Mouse (Mus musculus) embryonic facial prominence, embryonic 11.5 days (tissue): ENCODE data around the gene Eif4enif1. TPM values are rescaled to one million over a fixed set of nuclear protein-coding genes. Genes with fewer than 3 reads are reported as not detected.

Experiments used
- ATAC-seq: fragments of 200-750 bp; cut with Nextera tagmentation; replicated peaks from 2 replicates; pipeline ENCODE4 v1.8.0; 2017; ENCODE audit warnings: low read depth; ENCODE audit not compliant: insufficient number of reproducible peaks, low FRiP score, low TSS enrichment
- DNase-seq: peaks from one replicate; pipeline ENCODE4 v3.0.0-alpha.2; 2015; ENCODE audit warnings: low spot score
- H3K27ac ChIP-seq: fragments of 300-500 bp; sonication (generic); replicated peaks from 2 replicates; pipeline ENCODE4 v1.5.1; 2014; ENCODE audit warnings: mild to moderate bottlenecking, low read depth, low read length, control low read depth
- H3K27me3 ChIP-seq: fragments of 300-500 bp; sonication (generic); 2 replicates; pipeline ENCODE4 v1.6.1; 2014; ENCODE audit warnings: mild to moderate bottlenecking, low read length, moderate library complexity, mixed read lengths; ENCODE audit not compliant: control insufficient read depth, insufficient read depth
- H3K36me3 ChIP-seq: fragments of 300-500 bp; sonication (generic); replicated peaks from 2 replicates; pipeline ENCODE4 v1.6.1; 2014; ENCODE audit warnings: low read depth, mild to moderate bottlenecking, low read length, moderate library complexity, mixed read lengths; ENCODE audit not compliant: control insufficient read depth, insufficient read depth
- H3K4me1 ChIP-seq: fragments of 300-500 bp; sonication (generic); 2 replicates; pipeline ENCODE4 v1.6.1; 2014; ENCODE audit warnings: low read length, mixed read lengths; ENCODE audit not compliant: control insufficient read depth, insufficient read depth
- H3K4me2 ChIP-seq: fragments of 300-500 bp; sonication (generic); 2 replicates; pipeline ENCODE4 v1.6.1; 2014; ENCODE audit warnings: low read depth, mild to moderate bottlenecking, control low read depth, low read length, moderate library complexity
- H3K4me3 ChIP-seq: fragments of 300-500 bp; sonication (generic); 2 replicates; pipeline ENCODE4 v1.5.1; 2014; ENCODE audit warnings: low read depth, low read length, control low read depth
- H3K9ac ChIP-seq: fragments of 300-500 bp; sonication (generic); replicated peaks from 2 replicates; pipeline ENCODE4 v1.6.1; 2014; ENCODE audit warnings: mild to moderate bottlenecking, control low read depth, low read length
- H3K9me3 ChIP-seq: fragments of 300-500 bp; sonication (generic); replicated peaks from 2 replicates; pipeline ENCODE4 v1.6.1; 2016; ENCODE audit warnings: mild to moderate bottlenecking, low read length, inconsistent platforms, mixed read lengths; ENCODE audit not compliant: control insufficient read depth
- WGBS: fragments of 180-500 bp; shearing (Covaris S2); extraction: QIAGEN DNeasy Blood & Tissue Kit; methylation state at CpG from one replicate; pipeline ENCODE4 v1.1.7; 2014; 5-methylcytosine and 5-hydroxymethylcytosine counted together
- polyA plus RNA-seq: library from polyadenylated mRNA; unstranded; fragments of >200 nt; fragmentation: Nextera tagmentation; extraction: Ambion mirVana; gene quantifications from 2 replicates; pipeline ENCODE4 v1.2.1, GENCODE M21; 2014

The Eif4enif1 gene
- polyA plus RNA-seq, 1 experiment from 2014 or later, result 61.8 TPM

DNA sequence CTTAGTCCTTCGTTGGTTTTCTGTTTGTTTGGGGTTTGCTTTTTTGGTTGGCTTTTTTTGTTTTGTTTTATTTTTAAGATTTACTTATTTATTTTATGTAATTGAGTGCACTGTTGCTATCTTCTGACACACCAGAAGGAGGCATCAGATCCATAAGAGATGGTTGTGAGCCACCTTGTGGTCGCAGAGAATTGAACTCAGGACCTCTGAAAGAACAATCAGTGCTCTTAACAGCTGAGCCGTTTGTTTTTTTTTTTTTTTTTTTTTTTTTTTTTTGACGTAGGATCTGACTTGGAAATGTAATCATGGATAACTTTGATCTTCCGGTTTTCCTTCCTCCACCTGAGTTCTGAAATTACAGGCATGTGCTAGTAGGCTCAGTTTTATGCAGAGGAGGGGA lies 20.9 kb downstream of the Eif4enif1 start:
- no peak for ATAC-seq
- Histone ChIP-seq H3K27ac (no peak overlapping the region), H3K4me3 (no peak overlapping the region), H3K4me2 (no peak overlapping the region), H3K36me3 (peaks cover 23% of the 10 kb centered on the region), H3K9ac (no peak overlapping the region), H3K4me1 (no peaks in the 10 kb centered on the region), H3K27me3 (no peaks in the 10 kb centered on the region), H3K9me3 (no peaks in the 10 kb centered on the region)
- DNase-seq, result no peak
- 79% methylated on average over 5 of the region's 5 CpGs for WGBS

DNA sequence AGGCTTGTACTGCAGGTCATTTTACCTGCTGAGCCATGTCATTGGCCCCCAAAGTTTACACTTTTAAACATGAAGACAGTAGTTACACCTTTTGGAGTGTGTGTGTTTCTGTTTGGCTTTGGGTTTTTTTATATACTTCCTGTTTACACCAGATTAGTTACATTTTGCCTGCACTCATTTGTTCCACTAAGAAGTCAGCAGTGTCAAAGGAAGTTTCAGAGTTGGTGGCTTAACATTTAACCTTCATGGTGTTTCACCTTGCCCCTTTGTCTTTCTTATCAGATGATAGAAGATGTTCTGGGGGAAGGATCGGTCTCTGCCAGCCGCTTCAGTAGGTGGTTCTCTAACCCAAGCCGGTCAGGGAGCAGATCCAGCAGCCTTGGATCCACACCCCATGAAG lies 24.9 kb downstream of the Eif4enif1 start:
- ATAC-seq, result no peak
- 97% methylated on average over 3 of the region's 3 CpGs for WGBS
- no peak overlapping the region for H3K4me3 ChIP-seq
- H3K27me3 ChIP-seq, result no peaks in the 10 kb centered on the region
- H3K9me3 ChIP-seq, result no peaks in the 10 kb centered on the region
- no peak overlapping the region for H3K27ac ChIP-seq
- H3K36me3 ChIP-seq, result peaks cover 23% of the 10 kb centered on the region
- DNase-seq, result no peak
- no peak overlapping the region for H3K9ac ChIP-seq
- no peaks in the 10 kb centered on the region for H3K4me1 ChIP-seq
- no peak overlapping the region for H3K4me2 ChIP-seq

DNA sequence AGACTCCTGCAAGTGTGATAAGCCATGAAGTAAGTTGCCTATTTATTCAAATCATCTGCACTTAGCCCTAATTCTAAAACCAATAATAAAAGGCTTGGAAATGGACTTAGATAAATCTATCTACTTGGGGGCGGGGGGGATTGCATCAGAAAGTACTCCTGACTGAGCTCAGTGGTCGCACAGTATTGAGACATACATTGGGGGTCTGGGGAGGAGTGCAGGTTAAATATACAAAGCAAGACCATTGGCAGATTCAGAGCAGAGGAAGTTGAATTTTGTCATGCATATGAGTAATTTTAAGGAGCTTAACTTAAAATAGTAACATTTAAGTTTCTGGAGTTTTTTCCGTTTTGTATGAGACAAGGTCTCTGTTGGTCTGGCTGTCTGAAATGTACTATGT lies 30.1 kb downstream of the Eif4enif1 start:
- Histone ChIP-seq H3K9me3 (no peaks in the 10 kb centered on the region), H3K9ac (no peak overlapping the region), H3K4me3 (no peak overlapping the region), H3K27me3 (no peaks in the 10 kb centered on the region), H3K27ac (no peak overlapping the region), H3K4me2 (no peak overlapping the region), H3K4me1 (no peaks in the 10 kb centered on the region), H3K36me3 (peaks cover 18% of the 10 kb centered on the region)
- no peak for DNase-seq
- 93% methylated on average over 3 of the region's 3 CpGs for WGBS
- no peak for ATAC-seq

DNA sequence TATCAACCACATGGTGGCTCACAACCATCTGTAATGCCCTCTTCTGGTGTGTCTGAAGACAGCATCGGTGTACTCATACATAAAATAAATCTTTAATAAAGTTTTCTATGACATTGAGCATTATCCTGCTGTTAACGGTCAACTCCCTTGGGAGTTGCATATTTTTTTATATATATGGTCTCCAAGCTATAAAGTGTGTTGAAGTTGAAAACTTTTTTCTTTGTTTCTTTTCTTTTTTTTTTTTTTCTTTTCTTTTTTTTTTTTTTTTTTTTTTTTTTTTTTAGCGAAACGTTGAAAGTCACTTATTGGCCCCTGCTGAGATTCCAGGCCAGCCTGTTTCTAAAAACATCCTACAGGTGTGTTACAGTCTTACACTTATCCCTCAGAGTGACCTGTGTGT lies 31.5 kb downstream of the Eif4enif1 start:
- ATAC-seq, result no peak
- H3K4me2 ChIP-seq, result no peak overlapping the region
- H3K27ac ChIP-seq, result no peak overlapping the region
- peaks cover 26% of the 10 kb centered on the region for H3K36me3 ChIP-seq
- H3K4me1 ChIP-seq, result no peaks in the 10 kb centered on the region
- no peaks in the 10 kb centered on the region for H3K27me3 ChIP-seq
- H3K9ac ChIP-seq, result no peak overlapping the region
- 94% methylated on average over 4 of the region's 4 CpGs for WGBS
- H3K9me3 ChIP-seq, result no peaks in the 10 kb centered on the region
- no peak overlapping the region for H3K4me3 ChIP-seq
- DNase-seq, result no peak

DNA sequence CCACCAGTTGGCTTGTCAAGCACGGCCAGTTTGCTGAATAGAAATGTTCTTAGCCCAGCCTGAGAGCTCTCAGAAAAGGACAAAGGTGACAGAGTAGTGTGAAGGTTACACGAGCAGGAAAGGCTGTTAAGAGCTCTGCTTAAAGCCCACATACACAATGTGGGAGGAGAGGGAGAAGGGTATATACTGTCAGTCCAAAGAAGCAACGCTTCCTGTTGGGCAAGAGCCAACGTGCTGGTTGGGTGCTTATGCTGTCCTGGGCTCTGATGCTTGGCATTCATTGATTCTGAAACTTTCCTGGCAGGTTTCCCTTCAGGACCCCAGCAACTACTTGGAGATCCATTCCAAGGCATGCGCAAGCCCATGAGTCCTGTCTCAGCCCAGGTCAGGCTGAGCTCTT lies 33.1 kb downstream of the Eif4enif1 start:
- DNase-seq, result no peak
- Histone ChIP-seq H3K4me3 (no peak overlapping the region), H3K27me3 (no peaks in the 10 kb centered on the region), H3K9ac (no peak overlapping the region), H3K27ac (no peak overlapping the region), H3K4me1 (no peaks in the 10 kb centered on the region), H3K36me3 (peaks cover 20% of the 10 kb centered on the region), H3K9me3 (no peaks in the 10 kb centered on the region), H3K4me2 (no peak overlapping the region)
- ATAC-seq, result no peak
- WGBS, result 91% methylated on average over 5 of the region's 5 CpGs

DNA sequence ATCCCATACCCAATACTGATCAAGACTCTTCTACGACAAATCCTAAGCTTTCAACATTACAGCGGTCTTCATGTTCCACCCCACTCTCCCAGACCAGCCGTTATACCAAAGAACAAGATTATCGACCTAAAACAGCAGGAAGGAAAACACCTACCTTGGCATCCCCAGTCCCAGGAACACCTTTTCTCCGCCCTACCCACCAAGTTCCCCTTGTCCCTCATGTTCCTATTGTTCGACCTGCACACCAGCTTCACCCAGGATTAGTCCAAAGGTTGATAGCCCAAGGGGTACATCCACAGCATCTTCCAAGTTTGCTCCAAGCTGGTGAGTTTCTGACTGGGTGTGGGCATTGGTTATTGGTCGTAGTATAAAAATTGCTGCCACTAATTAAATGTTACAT lies 40.2 kb downstream of the Eif4enif1 start:
- Histone ChIP-seq H3K27me3 (no peaks in the 10 kb centered on the region), H3K36me3 (peaks cover 33% of the 10 kb centered on the region), H3K9me3 (no peaks in the 10 kb centered on the region), H3K4me1 (no peaks in the 10 kb centered on the region), H3K27ac (no peak overlapping the region), H3K9ac (no peak overlapping the region), H3K4me3 (no peak overlapping the region), H3K4me2 (no peak overlapping the region)
- no peak for DNase-seq
- 94% methylated on average over 7 of the region's 7 CpGs for WGBS
- no peak for ATAC-seq

DNA sequence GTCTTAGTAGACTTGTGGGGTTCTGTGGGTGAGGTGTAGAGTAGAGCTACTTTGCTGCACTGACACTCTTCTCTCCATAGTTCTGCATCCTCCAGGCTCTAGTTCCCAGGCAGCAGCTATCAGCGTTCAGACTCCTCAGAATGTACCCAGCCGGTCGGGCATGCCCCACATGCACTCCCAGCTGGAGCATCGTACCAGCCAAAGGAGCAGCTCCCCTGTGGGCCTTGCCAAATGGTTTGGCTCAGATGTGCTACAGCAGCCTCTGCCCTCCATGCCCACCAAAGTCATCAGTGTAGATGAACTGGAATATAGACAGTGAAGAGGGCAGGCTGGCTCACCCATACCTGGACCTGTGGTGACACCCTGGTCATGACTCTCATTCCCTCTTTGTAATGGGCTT lies 41.6 kb downstream of the Eif4enif1 start:
- Histone ChIP-seq H3K4me3 (no peak overlapping the region), H3K4me2 (no peak overlapping the region), H3K9me3 (no peaks in the 10 kb centered on the region), H3K27ac (no peak overlapping the region), H3K9ac (no peak overlapping the region), H3K36me3 (peaks cover 29% of the 10 kb centered on the region), H3K4me1 (no peaks in the 10 kb centered on the region), H3K27me3 (no peaks in the 10 kb centered on the region)
- WGBS, result 84% methylated on average over 4 of the region's 4 CpGs
- DNase-seq (no peak), ATAC-seq (no peak)

DNA sequence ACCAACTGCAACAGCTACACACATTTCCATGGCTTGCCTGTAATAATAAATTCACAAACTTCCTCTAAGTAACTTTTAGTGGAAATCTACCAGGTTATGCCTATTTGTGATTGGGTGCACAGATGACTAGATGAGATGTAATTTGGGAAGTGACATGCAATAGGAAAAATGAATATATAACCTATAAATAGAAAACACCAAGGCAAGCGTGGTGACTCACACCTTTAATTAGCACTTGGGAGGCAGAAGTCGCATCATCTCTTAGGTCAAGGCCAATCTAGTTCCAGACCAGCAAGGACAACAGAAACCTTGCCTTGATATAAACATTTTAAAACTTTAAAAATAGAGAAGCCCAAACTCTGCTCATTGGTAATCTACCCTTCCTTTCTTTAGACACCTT lies 45.2 kb downstream of the Eif4enif1 start:
- 89% methylated on average over 2 of the region's 2 CpGs for WGBS
- peaks cover 21% of the 10 kb centered on the region for H3K36me3 ChIP-seq

More for the DNA sequence above, 45.2 kb downstream of the Eif4enif1 start:
- Histone ChIP-seq H3K9ac (no peak overlapping the region), H3K9me3 (no peaks in the 10 kb centered on the region), H3K4me2 (no peak overlapping the region), H3K27ac (no peak overlapping the region), H3K4me3 (no peak overlapping the region), H3K4me1 (no peaks in the 10 kb centered on the region), H3K27me3 (no peaks in the 10 kb centered on the region)
- no peak for DNase-seq
- no peak for ATAC-seq
